Mouse (Mus musculus): ENCODE results near the gene Mmp11. TPM values are rescaled to one million over a fixed set of nuclear protein-coding genes. Genes with fewer than 3 reads are reported as not detected.

The Mmp11 gene
- polyA plus RNA-seq, 1 experiment from 2014 or later: 28.6 TPM

- Histone ChIP-seq H3K9ac (peak overlapping the region; percentile 91), H3K4me2 (peak overlapping the region; percentile 78), H3K4me3 (peak overlapping the region; percentile 69), H3K27ac (replicated peaks) (peak overlapping the region; percentile 29), H3K9me3 (no peaks in the 10 kb centered on the region), H3K36me3 (peaks cover 4% of the 10 kb centered on the region; the same call in 1 of the 2 replicates), H3K4me1 (peaks cover 47% of the 10 kb centered on the region), H3K27me3 (replicated peaks) (peaks cover 29% of the 10 kb centered on the region)
- WGBS: 28% methylated on average over 18 of the region's 18 CpGs
- no peak for ATAC-seq (ENCODE audit: extremely low read depth, insufficient number of reproducible peaks, low FRiP score, low TSS enrichment)
Observed at GRCm38 (mm10) chr10:75936909-75937667, 792 bp upstream of the Mmp11 start.

GRCm38 (mm10) chr10:75934991-75935390 lies 1.3 kb downstream of the Mmp11 start:
- peaks cover 43% of the 10 kb centered on the region for H3K27me3 ChIP-seq (replicated peaks)
- H3K4me3 ChIP-seq: peak overlapping the region; percentile 69
- H3K36me3 ChIP-seq: peaks cover 4% of the 10 kb centered on the region; the same call in 1 of the 2 replicates
- H3K9ac ChIP-seq: peak overlapping the region; percentile 91
- H3K9me3 ChIP-seq: no peaks in the 10 kb centered on the region
- no peak for ATAC-seq (ENCODE audit: extremely low read depth, insufficient number of reproducible peaks, low FRiP score, low TSS enrichment)
- no peak overlapping the region for H3K27ac ChIP-seq (replicated peaks)
- peaks cover 59% of the 10 kb centered on the region for H3K4me1 ChIP-seq
- peak overlapping the region; percentile 78 for H3K4me2 ChIP-seq
- 50% methylated on average over 1 of the region's 1 CpGs for WGBS

GRCm38 (mm10) chr10:75932891-75933290 lies 3.4 kb downstream of the Mmp11 start, which contains the start of gene Chchd10:
Gene Chchd10 (plus strand): TSS chr10:75933130.
- no peak for ATAC-seq (ENCODE audit: extremely low read depth, insufficient number of reproducible peaks, low FRiP score, low TSS enrichment)
- Histone ChIP-seq H3K36me3 (peaks cover 5% of the 10 kb centered on the region), H3K9me3 (no peaks in the 10 kb centered on the region), H3K27me3 (replicated peaks) (peaks cover 49% of the 10 kb centered on the region), H3K27ac (replicated peaks) (peak within 1 kb of the TSS; percentile 34), H3K4me2 (peak within 1 kb of the TSS; percentile 92), H3K4me3 (peak within 1 kb of the TSS; percentile 65), H3K4me1 (peaks cover 55% of the 10 kb centered on the region), H3K9ac (peak within 1 kb of the TSS; percentile 93)
- 35% methylated on average over 6 of the region's 6 CpGs for WGBS

GRCm38 (mm10) chr10:75932081-75932678 lies 4.1 kb downstream of the Mmp11 start:
- peak overlapping the region; percentile 93 for H3K9ac ChIP-seq
- peaks cover 12% of the 10 kb centered on the region for H3K36me3 ChIP-seq
- H3K27me3 ChIP-seq (replicated peaks): peaks cover 48% of the 10 kb centered on the region
- peak overlapping the region; percentile 34 for H3K27ac ChIP-seq (replicated peaks)
- WGBS: under 1% methylated on average over 44 of the region's 44 CpGs
- H3K4me1 ChIP-seq: peaks cover 48% of the 10 kb centered on the region
- H3K9me3 ChIP-seq: no peaks in the 10 kb centered on the region
- H3K4me3 ChIP-seq: peak overlapping the region; percentile 65
- ATAC-seq (ENCODE audit: extremely low read depth, insufficient number of reproducible peaks, low FRiP score, low TSS enrichment): peak; percentile 51; the same call in 1 of the 2 replicates
- peak overlapping the region; percentile 92 for H3K4me2 ChIP-seq

GRCm38 (mm10) chr10:75931311-75931710 lies 5.0 kb downstream of the Mmp11 start:
- no peak overlapping the region for H3K27ac ChIP-seq (replicated peaks)

GRCm38 (mm10) chr10:75930304-75930703 lies 6.0 kb downstream of the Mmp11 start:
- no peak for ATAC-seq (ENCODE audit: extremely low read depth, insufficient number of reproducible peaks, low FRiP score, low TSS enrichment)
- peaks cover 36% of the 10 kb centered on the region for H3K4me1 ChIP-seq
- 0 out of 2 replicates have a peak overlapping the region, but pooled peaks have one; percentile 2 for H3K4me3 ChIP-seq
- no peak overlapping the region for H3K27ac ChIP-seq (replicated peaks)
- no peaks in the 10 kb centered on the region for H3K9me3 ChIP-seq
- H3K9ac ChIP-seq: no peak overlapping the region
- H3K36me3 ChIP-seq: peaks cover 29% of the 10 kb centered on the region
- H3K4me2 ChIP-seq: peak overlapping the region; percentile 92
- WGBS: 11% methylated on average over 6 of the region's 6 CpGs
- H3K27me3 ChIP-seq (replicated peaks): peaks cover 29% of the 10 kb centered on the region

More at GRCm38 (mm10) chr10:75931311-75931710, 5.0 kb downstream of the Mmp11 start:
- Histone ChIP-seq H3K9ac (peak overlapping the region; percentile 67; the same call in 1 of the 2 replicates), H3K36me3 (peaks cover 21% of the 10 kb centered on the region), H3K4me1 (peaks cover 40% of the 10 kb centered on the region), H3K4me2 (peak overlapping the region; percentile 92), H3K27me3 (replicated peaks) (peaks cover 39% of the 10 kb centered on the region), H3K4me3 (peak overlapping the region; percentile 65), H3K9me3 (no peaks in the 10 kb centered on the region)
- 21% methylated on average over 7 of the region's 7 CpGs for WGBS
- ATAC-seq (ENCODE audit: extremely low read depth, insufficient number of reproducible peaks, low FRiP score, low TSS enrichment): no peak

- H3K4me3 ChIP-seq: no peak overlapping the region
- 61% methylated on average over 13 of the region's 13 CpGs for WGBS
- H3K4me2 ChIP-seq: no peak overlapping the region
- no peak for ATAC-seq (ENCODE audit: extremely low read depth, insufficient number of reproducible peaks, low FRiP score, low TSS enrichment)
- H3K36me3 ChIP-seq: peaks cover 47% of the 10 kb centered on the region
- H3K9me3 ChIP-seq: no peaks in the 10 kb centered on the region
- peaks cover 27% of the 10 kb centered on the region for H3K4me1 ChIP-seq
- H3K27me3 ChIP-seq (replicated peaks): peaks cover 15% of the 10 kb centered on the region
- H3K9ac ChIP-seq: no peak overlapping the region
- no peak overlapping the region for H3K27ac ChIP-seq (replicated peaks)
Observed at GRCm38 (mm10) chr10:75926396-75926795, 9.9 kb downstream of the Mmp11 start.

GRCm38 (mm10) chr10:75924324-75924723 lies 12.0 kb downstream of the Mmp11 start:
- H3K4me1 ChIP-seq: peaks cover 25% of the 10 kb centered on the region
- no peak overlapping the region for H3K9ac ChIP-seq
- no peaks in the 10 kb centered on the region for H3K9me3 ChIP-seq
- H3K4me2 ChIP-seq: no peak overlapping the region
- no peak for ATAC-seq (ENCODE audit: extremely low read depth, insufficient number of reproducible peaks, low FRiP score, low TSS enrichment)
- H3K27ac ChIP-seq (replicated peaks): no peak overlapping the region
- H3K36me3 ChIP-seq: peaks cover 48% of the 10 kb centered on the region
- no peak overlapping the region for H3K4me3 ChIP-seq
- WGBS: 48% methylated on average over 2 of the region's 2 CpGs
- peaks cover 4% of the 10 kb centered on the region; the same call in 1 of the 2 replicates for H3K27me3 ChIP-seq (replicated peaks)

- Histone ChIP-seq H3K9me3 (no peaks in the 10 kb centered on the region), H3K9ac (peak overlapping the region; percentile 90), H3K4me1 (peaks cover 37% of the 10 kb centered on the region), H3K4me3 (peak overlapping the region; percentile 84), H3K4me2 (peak overlapping the region; percentile 80), H3K27ac (replicated peaks) (peak overlapping the region; percentile 93), H3K27me3 (replicated peaks) (no peaks in the 10 kb centered on the region), H3K36me3 (peaks cover 53% of the 10 kb centered on the region)
- no peak for ATAC-seq (ENCODE audit: extremely low read depth, insufficient number of reproducible peaks, low FRiP score, low TSS enrichment)
- WGBS: 3% methylated on average over 22 of the region's 22 CpGs
Observed at GRCm38 (mm10) chr10:75921726-75922560, 14.4 kb downstream of the Mmp11 start.

- peak within 1 kb of the TSS; percentile 84 for H3K4me3 ChIP-seq
- H3K27me3 ChIP-seq (replicated peaks): no peaks in the 10 kb centered on the region
- peak within 1 kb of the TSS; percentile 80 for H3K4me2 ChIP-seq
- no peaks in the 10 kb centered on the region for H3K9me3 ChIP-seq
- peaks cover 38% of the 10 kb centered on the region for H3K4me1 ChIP-seq
- peak within 1 kb of the TSS; percentile 93 for H3K27ac ChIP-seq (replicated peaks)
- peak; percentile 82 for ATAC-seq (ENCODE audit: extremely low read depth, insufficient number of reproducible peaks, low FRiP score, low TSS enrichment)
- peak within 1 kb of the TSS; percentile 90 for H3K9ac ChIP-seq
- H3K36me3 ChIP-seq: peaks cover 53% of the 10 kb centered on the region
- WGBS: under 1% methylated on average over 76 of the region's 76 CpGs
Observed at GRCm38 (mm10) chr10:75921026-75921725, 15.1 kb downstream of the Mmp11 start, which contains the start of gene Smarcb1. Gene Smarcb1 (minus strand): TSS chr10:75921617.

All from heart, embryonic 13.5 days (tissue).